Mouse (Mus musculus) left cerebral cortex, postnatal 4 days (tissue): ENCODE results near the gene Olfr223. TPM values are rescaled to one million over a fixed set of nuclear protein-coding genes. Genes with fewer than 3 reads are reported as not detected.
"Not testable (repeated sequence)": the region's sequence is repeated elsewhere in the genome, so short reads cannot be mapped to it uniquely, and the experiment has no call there.

Experiments
- DNase-seq: peaks from one replicate; pipeline ENCODE4 v3.0.0-alpha.2; 2022
- intact Hi-C: fragments of 180-260 bp; cut with DNase I; formaldehyde crosslinking; loops from one replicate; pipeline ENCODE4 v1.15.1; 2025
- total RNA-seq, 2 experiments: library from RNA; stranded (reverse); gene quantifications; 2 replicates each; pipeline ENCODE4 v1.2.3; 2021

Gene Olfr223
- total RNA-seq, 2 experiments from 2014 or later, result not detected

GRCm38 (mm10) chr11:59599211-59599610 lies 6.1 kb upstream of the Olfr223 start:
- intact Hi-C loops, result no loop called here
- no peak for DNase-seq

GRCm38 (mm10) chr11:59596950-59597349 lies 3.9 kb upstream of the Olfr223 start:
- no peak for DNase-seq
- intact Hi-C loops, result no loop called here

GRCm38 (mm10) chr11:59596091-59596490 lies 3.0 kb upstream of the Olfr223 start:
- intact Hi-C loops, result no loop called here
- no peak for DNase-seq

GRCm38 (mm10) chr11:59589496-59589895 lies 3.6 kb downstream of the Olfr223 start:
- peak; percentile 67 for DNase-seq
- intact Hi-C loops, result no loop called here

- intact Hi-C loops, result no loop called here
- no peak for DNase-seq
Observed at GRCm38 (mm10) chr11:59584539-59584938, 8.6 kb downstream of the Olfr223 start.

GRCm38 (mm10) chr11:59576135-59576534 lies 17.0 kb downstream of the Olfr223 start, which contains the start of gene Olfr222:
TSS of gene Olfr222 (minus strand) at chr11:59576235.
- intact Hi-C loops, result not testable (repeated sequence)

GRCm38 (mm10) chr11:59575726-59576125 lies 17.4 kb downstream of the Olfr223 start:
- DNase-seq, result no peak
- intact Hi-C loops, result no loop called here

More at GRCm38 (mm10) chr11:59576135-59576534, 17.0 kb downstream of the Olfr223 start, which contains the start of gene Olfr222:
- not testable (repeated sequence) for DNase-seq

- intact Hi-C loops, result loop anchor here (5.0 kb wide), 1 partner anchor 37 kb away; no protein-coding TSS in a partner anchor
- DNase-seq, result no peak
Observed at GRCm38 (mm10) chr11:59569306-59569705, 23.8 kb downstream of the Olfr223 start.

- no peak for DNase-seq
- intact Hi-C loops, result no loop called here
Observed at GRCm38 (mm10) chr11:59562837-59563236, 30.3 kb downstream of the Olfr223 start.

GRCm38 (mm10) chr11:59562336-59562735 lies 30.8 kb downstream of the Olfr223 start:
- intact Hi-C loops, result no loop called here
- no peak for DNase-seq

GRCm38 (mm10) chr11:59560906-59561305 lies 32.2 kb downstream of the Olfr223 start:
- intact Hi-C loops, result no loop called here
- DNase-seq, result no peak

- intact Hi-C loops, result no loop called here
- DNase-seq, result no peak
Observed at GRCm38 (mm10) chr11:59554535-59554934, 38.6 kb downstream of the Olfr223 start.

GRCm38 (mm10) chr11:59554127-59554526 lies 39.0 kb downstream of the Olfr223 start:
- intact Hi-C loops, result no loop called here
- DNase-seq, result no peak

- no peak for DNase-seq
- intact Hi-C loops, result no loop called here
Observed at GRCm38 (mm10) chr11:59544005-59544404, 49.1 kb downstream of the Olfr223 start.

GRCm38 (mm10) chr11:59543376-59543775 lies 49.7 kb downstream of the Olfr223 start:
- DNase-seq, result no peak

GRCm38 (mm10) chr11:59542442-59542841 lies 50.6 kb downstream of the Olfr223 start:
- DNase-seq, result no peak
- intact Hi-C loops, result no loop called here

More at GRCm38 (mm10) chr11:59543376-59543775, 49.7 kb downstream of the Olfr223 start:
- intact Hi-C loops, result no loop called here

GRCm38 (mm10) chr11:59541324-59541723 lies 51.8 kb downstream of the Olfr223 start, which contains the start of gene Nlrp3:
TSS of gene Nlrp3 (plus strand) at chr11:59541568.
- DNase-seq, result no peak
- intact Hi-C loops, result no loop called here

- intact Hi-C loops, result no loop called here
- DNase-seq, result no peak
Observed at GRCm38 (mm10) chr11:59540123-59540522, 53.0 kb downstream of the Olfr223 start.

Other genes starting within 250 kb of the Olfr223 start
- not detected for gene Prss38, start 217.6 kb downstream of the Olfr223 start, total RNA-seq
- 10 to 100 TPM; 27.4 to 29.6 TPM for gene Jmjd4, start 143.2 kb downstream of the Olfr223 start, total RNA-seq
- gene Snap47, start 142.1 kb downstream of the Olfr223 start, total RNA-seq, result 100 to 1,000 TPM; 267 to 307 TPM
- gene Zfp867, start 120.8 kb downstream of the Olfr223 start, total RNA-seq, result 1 to 10 TPM; 7.1 to 7.5 TPM
- 10 to 100 TPM; 16.9 to 20.4 TPM for gene Zkscan17, start 66.5 kb downstream of the Olfr223 start, total RNA-seq
- under 1 TPM; 0.50 to 0.60 TPM for gene Nlrp3, start 51.7 kb downstream of the Olfr223 start, total RNA-seq
- not detected for gene Olfr222, start 17.1 kb downstream of the Olfr223 start, total RNA-seq
- gene Mprip, start 68.0 kb upstream of the Olfr223 start, total RNA-seq, result 100 to 1,000 TPM; 270 to 281 TPM
- 1 to 10 TPM; 3.0 to 3.8 TPM for gene Pld6, start 194.4 kb upstream of the Olfr223 start, total RNA-seq
- gene Flcn, start 216.7 kb upstream of the Olfr223 start, total RNA-seq, result 10 to 100 TPM; 33.3 to 36.1 TPM
- 10 to 100 TPM; 43.6 to 45.0 TPM for gene Nt5m, start 246.2 kb upstream of the Olfr223 start, total RNA-seq
- 10 to 100 TPM; 83.2 to 87.3 TPM for gene Cops3, start 246.5 kb upstream of the Olfr223 start, total RNA-seq